Mouse (Mus musculus) spleen, adult 2 months (tissue): Measurements from ENCODE around the gene Fndc3a.

Experiments used
- CTCF ChIP-seq: fragments of 200-500 bp; IDR thresholded peaks from 2 replicates; pipeline ENCODE4 v1.5.1; 2011; ENCODE audit warnings: mild to moderate bottlenecking, inconsistent platforms; ENCODE audit not compliant: insufficient read depth, insufficient read length, insufficient replicate concordance; ENCODE audit errors: extremely low read depth
- POLR2A ChIP-seq: fragments of 200-500 bp; IDR thresholded peaks from 2 replicates; pipeline ENCODE4 v1.6.1; 2011; ENCODE audit warnings: low read depth, low read length, inconsistent platforms

GRCm38 (mm10) chr14:72709710-72710340 is at the start of gene Fndc3a:
- TF ChIP-seq CTCF (no peak), POLR2A (peak; percentile 12; the same call in 1 of the 2 replicates)
